Mouse (Mus musculus): ENCODE results near the gene Amot.

GRCm38 (mm10) chrX:145529602-145530001, 24.6 kb upstream of the Amot start:
- TF ChIP-seq POLR2A (IDR thresholded peaks at IDR 0.05; ENCODE audit: borderline replicate concordance, extremely low read depth, low read depth, low read length), result no peak
- no peak for TF ChIP-seq CTCF (IDR thresholded peaks at IDR 0.05; ENCODE audit: insufficient read depth, low read length)

Data from lung, adult 2 months (tissue).